Mouse (Mus musculus) liver (tissue): ENCODE results near the gene Lrrc28.

ENCODE experiments used
- DNase-seq: peaks from one replicate; pipeline ENCODE4 v3.0.0-alpha.2; 2020; ENCODE audit warnings: mixed read lengths

Lrrc28 gene

DNA sequence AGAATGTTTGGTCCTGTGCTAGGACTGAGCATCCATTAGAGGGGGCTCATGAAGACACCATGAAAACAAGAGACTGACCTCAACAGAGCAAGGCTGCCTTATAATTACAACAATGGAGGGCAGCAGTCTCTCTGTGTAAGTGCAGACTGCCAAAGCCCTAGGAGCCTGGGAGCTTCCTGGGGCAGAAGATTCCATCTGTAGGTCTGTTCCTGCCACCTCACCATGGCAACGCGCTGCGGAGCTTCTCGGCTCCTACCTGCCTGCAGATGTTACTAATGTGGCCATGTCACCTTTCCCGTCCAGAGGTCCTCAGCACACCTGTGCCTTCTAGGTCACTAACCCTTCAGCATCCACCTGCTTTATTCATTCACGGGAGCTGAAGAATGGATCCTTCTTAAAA lies 52.4 kb downstream of the Lrrc28 start:
- DNase-seq: no peak

DNA sequence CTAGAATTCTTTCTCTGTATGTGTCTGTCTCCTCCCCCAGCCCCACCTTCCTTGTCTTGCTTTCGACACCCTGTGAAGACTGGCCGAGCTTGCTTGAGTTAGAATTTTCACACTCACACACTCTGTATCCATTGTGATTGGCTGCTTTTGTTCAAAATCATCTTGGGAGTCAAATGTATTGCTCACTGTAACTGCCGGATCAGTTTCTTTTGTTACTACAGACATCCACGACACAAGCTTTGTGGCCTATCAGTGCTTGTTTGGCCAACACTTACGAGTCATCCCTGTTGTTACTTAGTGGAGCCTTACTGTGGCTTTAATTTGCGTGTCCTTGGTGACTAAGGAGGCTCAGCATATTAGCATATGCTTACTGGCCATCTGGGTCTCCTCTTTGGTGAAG lies 56.3 kb downstream of the Lrrc28 start:
- DNase-seq: no peak

DNA sequence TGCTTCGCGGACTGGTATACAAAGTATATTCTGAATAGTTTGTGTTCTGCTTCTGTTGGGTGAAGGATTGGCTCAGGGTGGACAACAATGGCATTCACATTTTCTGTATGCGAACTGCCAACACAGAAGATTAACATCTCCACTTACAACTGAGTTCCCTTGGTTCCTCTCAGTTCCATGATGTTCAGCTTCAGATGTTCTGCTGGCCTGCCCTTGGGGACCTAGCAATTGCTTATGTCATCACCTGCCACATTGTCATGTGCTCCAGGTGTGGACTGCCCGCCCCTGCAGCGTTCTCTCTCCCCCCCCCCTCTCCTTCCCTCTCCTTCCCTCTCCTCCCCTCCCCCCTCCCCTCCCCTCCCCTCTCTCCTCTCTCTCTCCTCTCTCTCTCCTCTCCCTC lies 58.6 kb downstream of the Lrrc28 start:
- DNase-seq: no peak

DNA sequence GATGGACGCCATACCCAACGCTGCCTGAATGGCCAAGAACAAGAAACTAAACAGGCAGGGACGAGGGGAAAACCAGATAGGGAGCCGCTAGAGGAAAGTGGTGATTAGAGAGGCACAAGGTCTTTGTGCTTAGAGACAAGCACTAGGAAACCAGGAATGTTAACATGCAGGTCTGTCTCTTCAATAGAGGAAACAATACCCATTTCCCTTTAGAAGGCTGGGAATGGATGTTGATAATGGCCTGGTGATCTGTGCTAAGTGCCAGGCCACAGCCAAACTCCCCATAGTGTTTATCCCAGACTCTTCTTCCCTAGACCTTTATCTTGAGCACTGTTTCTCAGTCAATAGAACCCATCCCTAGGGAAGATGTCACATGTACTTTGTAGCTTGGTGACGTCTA lies 61.2 kb downstream of the Lrrc28 start:
- no peak for DNase-seq

DNA sequence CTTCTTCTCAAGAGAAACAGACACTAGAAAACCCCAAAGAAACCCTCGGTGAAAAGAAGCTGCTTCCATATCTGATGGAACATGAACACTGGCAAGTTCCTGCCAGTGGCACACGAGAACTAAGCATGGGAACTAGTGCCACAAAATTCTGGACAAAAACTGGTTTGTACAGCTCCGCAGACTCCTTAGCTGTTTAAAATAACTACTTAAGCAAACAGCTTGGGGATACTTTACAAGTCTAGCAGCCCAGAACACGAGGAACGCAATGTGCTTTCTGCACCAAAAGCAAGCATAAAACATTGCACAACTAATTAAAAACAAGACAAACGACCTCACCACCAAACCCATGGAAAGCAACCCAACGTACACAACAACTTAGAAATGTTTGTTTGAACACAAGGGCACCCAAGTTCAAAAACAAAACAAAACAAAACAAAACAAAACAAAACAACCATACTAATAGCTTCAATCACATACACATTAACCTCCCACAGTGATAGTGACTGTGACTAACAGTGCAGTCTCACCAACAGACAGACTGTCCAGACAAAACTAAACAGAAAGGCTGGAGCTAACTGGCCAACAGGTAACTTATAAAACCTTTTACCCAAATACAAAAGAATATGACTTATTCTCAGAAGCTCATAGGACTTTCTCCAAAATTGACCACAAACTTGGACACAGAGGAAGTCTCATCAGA lies 66.1 kb downstream of the Lrrc28 start:
- DNase-seq: no peak

DNA sequence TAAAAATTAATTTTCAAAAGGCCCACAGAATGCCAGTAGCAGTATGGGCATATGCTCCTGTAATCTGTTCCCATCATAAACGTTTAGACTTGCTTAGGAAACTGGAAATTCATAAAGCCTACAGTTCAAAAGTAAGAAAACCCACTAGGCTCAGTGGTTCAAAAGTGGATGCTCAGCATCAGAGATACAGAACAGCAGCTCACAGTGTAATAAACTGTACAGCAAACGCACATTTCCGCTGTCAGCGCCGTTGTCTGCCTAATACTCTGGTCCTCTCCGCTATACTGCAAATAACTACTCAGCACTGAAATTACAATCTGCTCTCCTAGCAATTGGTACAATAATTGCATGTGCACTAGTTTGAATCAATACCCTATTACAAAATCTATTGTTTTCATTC lies 67.0 kb downstream of the Lrrc28 start:
- DNase-seq: no peak

DNA sequence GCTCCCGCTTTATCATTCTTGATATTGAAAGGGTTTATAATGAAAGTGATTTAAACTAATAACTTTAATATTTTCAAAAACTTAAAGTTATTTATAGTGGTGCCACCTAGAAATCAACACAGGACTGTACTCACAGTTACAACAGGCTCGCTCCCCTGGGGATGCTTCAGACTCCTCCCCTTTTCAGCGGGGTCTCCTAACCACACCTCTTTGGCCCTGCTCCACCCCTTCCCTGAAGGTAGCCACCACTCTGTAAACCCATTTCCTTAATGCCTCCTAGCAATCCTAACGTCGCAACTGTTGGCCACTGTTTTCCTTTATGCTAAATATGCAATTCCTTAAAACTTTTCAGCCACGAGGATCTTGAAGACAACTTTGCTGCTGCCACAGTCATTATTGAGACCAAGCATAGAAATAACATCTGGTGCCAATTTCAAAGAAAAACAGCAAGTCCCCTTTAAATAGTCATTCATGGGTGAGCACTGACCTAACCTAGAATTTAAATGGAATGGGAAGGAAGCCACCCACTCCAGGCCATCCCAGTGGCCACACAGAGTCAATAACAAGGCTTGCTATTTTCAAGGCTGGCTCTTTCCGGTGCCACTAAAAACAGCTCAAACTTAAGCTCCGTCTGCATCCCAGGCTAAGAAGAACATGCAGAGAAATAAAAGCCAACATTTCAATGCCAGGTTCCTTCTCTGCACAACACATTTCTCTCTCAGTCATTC lies 78.4 kb downstream of the Lrrc28 start:
- no peak for DNase-seq

DNA sequence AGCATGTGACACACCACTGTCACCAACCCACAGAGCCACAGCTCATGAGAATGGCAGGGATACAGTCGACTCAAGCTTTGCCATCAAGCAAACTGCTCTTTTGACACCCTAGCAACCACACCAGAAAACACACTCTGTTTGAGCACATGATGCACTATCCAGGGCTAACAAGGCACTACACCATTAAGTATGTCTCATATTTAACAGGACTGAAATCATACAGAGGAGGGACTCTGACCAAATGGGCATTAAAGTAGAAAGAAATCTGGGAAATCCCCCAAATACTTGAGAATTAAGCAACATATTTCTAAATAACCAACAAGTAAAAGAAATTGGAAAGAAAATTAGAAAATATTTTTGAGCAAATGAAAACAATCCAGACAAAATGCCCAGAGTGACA lies 79.9 kb downstream of the Lrrc28 start:
- no peak for DNase-seq

DNA sequence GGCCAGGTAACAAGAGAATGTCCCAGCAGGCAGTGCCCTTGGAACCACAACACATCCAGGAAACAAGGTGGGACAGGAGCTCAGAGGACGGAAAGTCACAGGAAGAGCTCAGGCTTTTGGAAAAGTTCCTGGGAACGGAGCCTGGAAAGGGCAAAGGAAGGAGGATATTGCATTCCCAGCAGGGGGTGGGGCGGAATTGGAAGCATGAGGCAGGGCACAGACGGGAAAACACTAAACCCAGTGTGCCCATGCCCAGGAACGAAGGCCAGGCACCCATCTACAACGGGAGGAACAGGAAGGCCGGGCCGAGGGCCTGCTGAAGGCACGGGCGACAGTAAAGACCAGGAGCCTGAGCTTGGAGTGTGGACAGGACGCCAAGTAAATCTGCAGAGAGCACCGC lies 82.9 kb downstream of the Lrrc28 start:
- no peak for DNase-seq

DNA sequence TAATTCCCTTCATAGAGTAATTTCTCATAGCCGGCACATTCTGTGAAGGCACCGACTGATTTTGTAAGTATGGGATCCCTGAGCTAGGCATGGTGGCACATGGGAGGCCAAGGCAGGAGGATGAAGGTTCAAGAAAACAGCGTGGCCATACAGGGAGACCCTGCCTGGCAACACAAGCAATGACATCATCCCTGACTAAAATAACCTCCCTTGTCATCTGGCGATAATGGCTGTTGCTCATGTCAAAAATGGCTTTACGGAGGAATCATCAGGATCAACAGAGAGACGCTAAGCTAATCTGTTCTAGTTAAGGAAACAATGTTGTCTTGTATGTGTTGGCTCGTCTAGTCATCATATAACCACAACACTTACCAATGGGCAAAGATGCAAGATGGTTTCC lies 85.6 kb downstream of the Lrrc28 start:
- no peak for DNase-seq

DNA sequence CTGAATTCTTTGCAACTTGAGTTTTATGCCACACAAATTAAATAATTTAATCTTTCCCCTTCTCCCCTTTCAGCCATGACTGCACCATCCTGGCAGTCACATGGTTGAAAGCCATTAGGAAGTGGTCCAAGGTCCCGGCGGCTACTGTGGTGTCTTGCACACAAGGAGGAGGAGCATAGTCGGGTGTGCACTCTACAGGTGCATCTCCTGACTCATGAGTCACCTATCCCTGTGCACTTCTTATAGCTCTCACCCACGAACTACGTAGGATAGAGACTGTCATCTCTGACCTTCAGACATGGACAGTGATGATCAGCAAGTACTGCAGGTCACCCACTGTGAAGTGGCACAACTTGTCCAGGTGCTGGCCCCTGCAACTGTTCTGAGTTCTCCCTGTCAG lies 86.8 kb downstream of the Lrrc28 start:
- DNase-seq: no peak

DNA sequence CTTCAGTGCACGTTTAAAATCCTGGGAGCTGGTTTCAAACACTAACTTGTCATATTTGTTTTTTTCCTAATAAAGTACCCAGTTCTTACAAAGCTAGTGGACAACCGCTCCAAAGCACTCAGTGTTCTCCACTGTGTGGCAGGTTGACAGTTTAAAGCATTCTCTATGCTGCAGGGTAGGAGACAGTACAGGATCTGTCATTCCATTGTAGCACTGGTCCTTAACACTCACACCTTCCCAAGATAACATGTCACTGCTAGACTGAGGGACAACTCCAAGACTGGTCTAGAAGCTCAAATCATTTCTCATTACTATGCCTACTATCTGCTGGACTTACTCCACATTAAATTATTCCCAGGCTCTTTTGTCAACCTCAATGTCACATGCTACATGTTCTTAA lies 90.2 kb downstream of the Lrrc28 start:
- no peak for DNase-seq

DNA sequence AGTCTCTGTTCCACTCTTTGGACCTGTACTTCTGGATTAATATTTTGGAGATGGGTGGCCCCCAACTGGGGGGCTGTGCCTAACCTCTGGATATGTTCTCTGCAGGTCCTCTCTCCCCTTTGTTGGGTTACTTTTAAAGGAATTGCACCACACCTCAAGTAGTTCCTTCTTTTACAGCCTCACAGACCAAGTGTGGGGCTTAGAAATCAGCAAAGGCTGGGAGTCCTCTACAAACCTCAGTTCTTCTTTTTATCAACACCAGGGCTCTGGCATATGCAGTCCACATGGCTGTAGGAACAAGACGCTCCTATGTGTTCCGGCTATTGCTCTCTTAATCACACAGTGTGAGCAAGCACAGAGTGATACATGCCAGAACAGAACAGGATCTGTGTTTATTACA lies 93.8 kb downstream of the Lrrc28 start:
- DNase-seq: no peak

DNA sequence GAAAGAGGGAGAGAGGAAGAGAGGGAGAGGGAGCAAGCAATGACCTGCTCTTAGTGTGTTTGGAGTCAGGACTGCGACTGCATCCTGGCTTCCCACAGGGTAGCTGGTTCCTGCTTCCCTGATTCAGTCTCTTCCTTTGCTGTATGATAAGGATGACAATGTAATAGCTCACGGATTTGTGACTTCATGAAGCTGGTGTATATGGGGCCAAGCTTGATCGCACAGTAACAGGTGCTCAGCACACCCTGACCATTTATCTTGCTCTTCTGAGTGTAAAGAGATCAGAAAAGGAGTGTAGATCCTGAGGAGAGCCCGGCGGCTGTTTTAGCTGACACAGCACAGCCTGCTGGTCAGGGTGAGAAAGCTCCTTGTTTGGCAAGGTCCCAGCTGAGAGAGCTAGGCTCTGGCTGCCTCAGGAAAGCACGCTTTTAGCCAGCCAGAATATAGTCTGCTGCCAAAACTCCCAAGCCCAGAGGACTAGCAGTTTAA lies 96.0 kb downstream of the Lrrc28 start:
- DNase-seq: peak; percentile 48

DNA sequence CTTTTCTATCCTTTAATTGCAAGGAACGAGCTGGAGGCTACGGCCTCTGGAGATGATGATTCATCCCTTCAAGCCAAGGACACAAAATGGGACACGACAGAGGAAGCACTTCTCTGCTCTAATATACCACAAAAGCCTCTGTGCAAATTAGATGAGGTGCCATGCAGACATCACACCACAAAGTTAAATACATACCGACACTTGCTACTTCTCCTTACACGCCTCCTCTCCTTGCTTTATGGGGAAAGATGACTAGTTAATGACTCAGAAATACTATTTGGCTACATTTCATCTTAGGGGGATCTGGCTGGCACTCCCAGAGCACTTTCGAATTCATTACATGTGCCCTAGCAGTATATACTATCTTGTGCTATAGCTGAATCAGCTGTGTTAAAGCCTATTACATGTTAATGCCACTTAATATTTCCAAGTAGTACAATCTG lies 96.4 kb downstream of the Lrrc28 start:
- DNase-seq: no peak

DNA sequence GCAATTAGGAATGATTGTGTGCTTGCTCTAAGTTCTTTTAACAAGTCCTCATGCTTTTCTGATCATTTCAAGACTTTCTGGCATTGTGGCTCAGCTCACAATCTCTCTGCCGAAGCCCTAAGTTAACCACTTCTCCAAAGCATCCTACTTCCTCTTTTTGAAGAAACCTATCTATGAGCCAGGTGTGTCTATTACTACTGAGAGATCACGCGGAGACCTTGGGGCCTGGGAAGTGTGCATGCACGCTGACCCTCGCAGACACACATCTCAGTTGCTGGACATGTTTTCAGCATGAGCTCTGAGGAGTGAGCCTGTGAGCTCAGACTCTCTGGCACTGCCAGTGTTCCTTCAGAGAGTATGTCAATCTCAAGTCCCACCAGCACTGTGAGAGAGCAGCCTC lies 98.8 kb downstream of the Lrrc28 start:
- no peak for DNase-seq

DNA sequence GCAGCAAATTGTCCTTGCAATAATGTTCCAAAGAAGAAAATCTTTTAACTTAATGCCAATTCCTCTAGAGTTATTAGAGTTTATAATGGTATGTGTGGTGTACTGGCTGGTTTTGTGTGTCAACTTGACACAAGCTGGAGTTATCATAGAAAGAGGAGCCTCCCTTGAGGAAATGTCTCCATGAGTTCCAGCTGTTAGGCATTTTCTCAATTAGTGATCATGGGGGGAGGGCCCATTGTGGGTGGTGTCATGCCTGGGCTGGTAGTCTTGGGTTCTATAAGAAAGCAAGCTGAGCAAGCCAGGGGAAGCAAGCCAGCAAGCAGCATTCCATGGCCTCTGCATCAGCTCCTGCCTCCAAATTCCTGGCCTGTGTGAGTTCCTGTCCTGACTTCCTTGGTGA lies 100.5 kb downstream of the Lrrc28 start:
- no peak for DNase-seq

DNA sequence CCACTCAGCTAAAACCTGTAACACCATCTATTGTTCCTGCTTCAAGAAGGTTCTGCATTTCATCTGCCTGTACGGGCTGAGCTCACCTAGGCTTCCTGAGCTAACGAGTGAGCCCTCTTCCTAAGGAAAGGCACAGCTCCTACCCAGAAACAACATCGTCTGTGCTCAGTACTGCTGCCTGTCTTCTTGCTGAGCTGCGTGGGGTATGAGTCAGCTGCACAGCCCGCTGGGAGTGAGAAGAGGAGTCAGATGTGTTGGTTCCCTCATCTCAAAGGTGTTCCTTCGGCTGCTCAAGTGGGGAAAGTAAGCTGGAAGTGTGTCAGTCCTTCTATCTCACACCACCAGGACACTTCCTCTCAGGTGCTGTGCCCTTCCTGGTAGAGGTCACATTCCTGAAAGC lies 101.4 kb downstream of the Lrrc28 start:
- no peak for DNase-seq

DNA sequence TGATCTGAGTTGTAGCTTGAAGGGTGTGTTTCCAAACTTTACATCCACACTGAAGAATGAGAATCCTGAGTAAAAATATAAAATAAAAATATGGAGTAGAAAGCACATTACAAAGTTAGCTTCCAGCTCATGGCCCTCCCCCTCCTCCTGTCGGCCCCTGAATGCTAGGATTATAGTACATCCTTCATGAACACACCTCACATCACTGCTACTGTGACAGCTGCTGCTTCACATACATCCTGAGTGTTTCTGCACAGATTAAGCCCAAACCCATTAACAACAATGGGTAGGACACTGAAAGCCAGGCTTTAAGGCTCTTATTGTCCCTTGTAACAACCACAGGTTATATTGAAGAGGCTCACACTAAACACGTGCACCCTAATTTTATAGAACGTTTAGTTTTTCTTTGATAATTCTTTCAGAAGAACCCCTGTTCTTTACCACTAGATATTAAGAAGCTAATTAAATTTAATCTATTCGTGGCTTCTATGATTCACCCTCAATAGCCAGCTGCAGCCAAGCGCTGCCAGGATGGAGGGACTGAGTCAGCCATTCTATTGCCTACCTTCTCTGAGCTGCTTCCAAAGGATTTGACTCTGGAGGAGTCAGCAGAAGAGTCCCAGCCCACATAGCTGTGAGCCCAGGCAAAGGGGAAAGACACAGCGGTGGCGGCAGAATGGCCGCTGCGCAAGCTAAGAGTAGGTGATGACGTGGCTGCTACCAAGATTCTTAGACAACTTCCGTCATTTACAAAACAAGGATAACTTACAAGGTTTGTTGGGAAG lies 108.3 kb downstream of the Lrrc28 start:
- DNase-seq: no peak

DNA sequence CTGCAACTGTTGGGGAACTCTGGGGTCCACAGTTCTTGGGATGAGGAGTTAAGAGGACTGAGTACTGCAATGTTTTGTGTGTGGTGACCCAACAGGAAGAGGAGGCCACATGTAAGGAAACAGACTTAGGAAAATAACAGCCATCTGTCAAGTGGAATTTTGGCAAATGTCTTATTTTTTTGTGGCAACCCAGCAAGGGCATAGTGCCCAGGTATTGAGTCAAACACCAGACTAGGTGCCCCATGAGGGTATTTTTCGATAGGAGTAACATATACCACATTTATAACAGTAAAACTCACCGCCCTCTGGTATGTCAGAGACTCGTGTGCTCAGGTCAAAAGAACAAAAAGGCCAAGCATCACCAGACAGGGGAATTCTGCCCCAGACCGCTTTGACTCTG lies 109.1 kb downstream of the Lrrc28 start:
- no peak for DNase-seq

DNA sequence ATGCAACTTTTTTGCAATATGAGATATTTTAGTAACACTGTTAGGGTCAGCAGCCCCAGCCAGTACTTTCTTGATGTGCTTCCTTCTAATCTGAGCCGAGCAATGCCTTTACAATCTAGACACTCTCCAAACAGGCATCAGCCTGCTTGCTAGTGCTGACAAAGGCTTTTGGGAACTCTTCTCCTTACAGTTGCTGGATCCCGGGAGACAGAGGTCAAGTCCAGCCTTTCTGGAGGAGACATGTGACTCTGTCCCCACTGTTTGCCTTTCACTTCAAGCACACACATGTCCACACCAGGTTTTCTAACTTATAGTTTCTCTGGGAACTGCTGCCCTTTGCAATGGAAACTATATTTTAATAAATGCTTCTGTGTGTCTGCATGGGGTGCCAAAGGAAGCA lies 114.1 kb downstream of the Lrrc28 start:
- no peak for DNase-seq

DNA sequence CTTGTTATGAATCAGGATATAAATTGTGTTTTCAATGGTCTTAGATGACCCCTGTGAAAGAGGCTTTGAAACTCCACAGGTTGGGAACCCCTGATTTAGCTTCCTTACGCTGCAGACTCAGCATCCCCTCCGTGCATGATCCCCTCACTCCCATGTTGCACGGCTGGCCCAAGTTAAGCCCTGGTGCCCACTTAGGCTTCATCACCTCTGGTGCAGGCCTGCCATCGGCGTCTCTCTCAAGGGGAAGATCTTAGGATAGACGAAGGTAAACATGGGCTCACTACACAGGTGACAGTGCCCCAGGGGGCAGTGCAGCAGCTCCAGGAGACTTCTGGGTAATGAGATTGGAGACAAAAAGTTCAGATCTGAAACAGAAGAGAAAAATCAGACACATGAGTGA lies 115.7 kb downstream of the Lrrc28 start:
- DNase-seq: no peak

DNA sequence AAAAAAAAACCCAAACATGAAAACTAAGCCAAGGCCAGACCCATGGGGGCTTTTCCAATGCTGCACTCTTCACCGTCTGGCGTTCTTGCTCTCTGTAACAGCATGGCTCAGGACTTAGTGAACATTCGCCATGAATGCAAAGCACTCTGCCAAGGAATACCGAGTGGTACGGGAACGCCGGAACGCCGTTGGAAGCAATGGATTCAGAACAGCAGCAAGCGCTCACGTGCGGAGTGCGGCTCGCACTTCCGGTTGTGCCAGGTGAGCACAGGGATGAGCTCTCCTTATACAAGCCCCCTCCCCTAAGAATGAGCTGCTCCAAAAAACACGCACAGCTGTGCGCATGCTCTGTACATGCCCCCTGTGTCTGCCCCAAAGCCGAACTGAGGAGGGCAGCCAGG lies 116.2 kb downstream of the Lrrc28 start:
- DNase-seq: no peak
